Mouse (Mus musculus) B cell, adult 62 days (primary cell): ENCODE results near the gene Ninl. TPM values are rescaled to one million over a fixed set of nuclear protein-coding genes. Genes with fewer than 3 reads are reported as not detected.

Source experiments
- total RNA-seq: library from RNA; stranded (reverse); gene quantifications from 4 replicates; pipeline ENCODE4 v1.2.4, GENCODE M21; 2023

The Ninl gene
- total RNA-seq = 0.91 TPM in 1 of 4 replicates, not detected in the others

DNA sequence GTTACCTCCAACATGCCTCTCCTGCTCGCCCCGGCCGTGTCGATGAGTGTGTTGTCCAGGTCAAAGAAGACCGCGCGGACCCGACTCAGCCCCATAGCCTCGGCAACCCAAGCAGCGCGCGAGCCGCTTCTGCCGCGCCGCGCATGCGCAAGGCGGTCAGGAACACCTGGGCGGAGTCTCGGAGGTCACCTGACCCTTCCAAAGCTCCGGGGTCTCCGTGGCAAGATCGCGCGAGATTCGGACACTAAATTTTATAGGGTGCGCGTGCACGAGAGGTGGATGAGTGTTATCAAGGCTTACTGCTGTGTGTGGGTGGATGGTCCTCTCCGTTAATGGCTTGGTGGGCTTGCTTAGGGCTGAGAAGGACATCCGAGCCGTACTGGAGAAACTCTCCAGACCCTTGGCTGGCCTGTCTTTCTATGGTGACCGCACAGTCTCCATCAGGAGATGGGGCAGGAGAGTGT lies at the start of gene Ninl, which contains the start of gene Nanp:
Gene Ninl (minus strand): TSS at position 151 of the 464 bp plus-strand sequence.
Gene Nanp (minus strand): TSS at position 167 of the 464 bp plus-strand sequence.

GRCm38 (mm10) chr2:150904936-150905450 lies 134.2 kb downstream of the Ninl start, which contains the start of gene Gins1:
Gene Gins1, plus strand, starts transcription at chr2:150905400.

GRCm38 (mm10) chr2:150904272-150904935 lies 134.8 kb downstream of the Ninl start, which contains the start of gene Abhd12:
Gene Abhd12, minus strand, starts transcription at chr2:150904741.

Other genes with a start within 250 kb of the Ninl start
- gene Abhd12, start 134.6 kb downstream of the Ninl start, total RNA-seq = 56.2 to 72.1 TPM (median 59.0 TPM) in 4 replicates
- 3.9 to 5.2 TPM (median 4.7 TPM) in 4 replicates for gene Gins1, start 134.0 kb downstream of the Ninl start, total RNA-seq
- gene Nanp, start within 50 bp of the Ninl start, total RNA-seq = 6.3 to 9.9 TPM (median 7.0 TPM) in 4 replicates
- not detected in 4 replicates for gene Gm14151, start 53.0 kb upstream of the Ninl start, total RNA-seq
- gene Gm14147, start 58.9 kb upstream of the Ninl start, total RNA-seq = not detected in 4 replicates